Comparison of ENCODE assay signal across 27 mouse cellular contexts in genomic region chr17:26969257-26969656, GRCm38 (mm10). TPM values are rescaled to one million over a fixed set of nuclear protein-coding genes. Genes with fewer than 3 reads are reported as not detected.
DNase-seq lines count a peak whose midpoint lies in the region; ATAC-seq and TF ChIP-seq lines count a peak whose summit lies in the region.
"Had no signal": no experiment of that assay in that cellular context is flagged by ENCODE, and none has a peak within 500 bp of the region (broad histone marks: within the 10 kb centered on the region; RNA-seq: fewer than 3 reads in every experiment).

No protein-coding gene starts in this region.

- no peak overlapping the region for H3K4me3 ChIP-seq in forebrain, embryonic 11.5 days (ENCODE audit: low read depth, low read length)
- H3K4me3 ChIP-seq in forebrain, embryonic 13.5 days, result no peak overlapping the region
- H3K4me3 ChIP-seq in heart, embryonic 10.5 days, result no peak overlapping the region
- H3K4me3 ChIP-seq in layer of hippocampus, adult 2 months, result no peak overlapping the region
- H3K4me3 ChIP-seq in limb, embryonic 12.5 days (replicated peaks), result no peak overlapping the region
- H3K4me3 ChIP-seq in limb, embryonic 10.5 days, result no peak overlapping the region
- H3K4me3 ChIP-seq: embryonic facial prominence, embryonic 13.5 days; embryonic facial prominence, embryonic 15.5 days; erythroblast, embryonic 14.5 days; forebrain, embryonic 10.5 days had no signal

- no peak overlapping the region for H3K9ac ChIP-seq in forebrain, embryonic 11.5 days (ENCODE audit: low read length)
- H3K9ac ChIP-seq in forebrain, embryonic 13.5 days, result no peak overlapping the region
- no peak overlapping the region for H3K9ac ChIP-seq in limb, embryonic 12.5 days (replicated peaks)
- H3K9ac ChIP-seq: embryonic facial prominence, embryonic 13.5 days; embryonic facial prominence, embryonic 15.5 days had no signal

- H3K9me3 ChIP-seq in forebrain, embryonic 11.5 days (ENCODE audit: control insufficient read depth, low read length), result no peaks in the 10 kb centered on the region
- H3K9me3 ChIP-seq in forebrain, embryonic 13.5 days (replicated peaks), result no peaks in the 10 kb centered on the region
- H3K9me3 ChIP-seq in heart, embryonic 10.5 days, result no peaks in the 10 kb centered on the region
- H3K9me3 ChIP-seq in limb, embryonic 12.5 days, result no peaks in the 10 kb centered on the region
- H3K9me3 ChIP-seq in limb, embryonic 10.5 days (replicated peaks), result no peaks in the 10 kb centered on the region
- H3K9me3 ChIP-seq: embryonic facial prominence, embryonic 13.5 days; embryonic facial prominence, embryonic 15.5 days; forebrain, embryonic 10.5 days; G1E had no signal

- no peak for TF ChIP-seq CTCF in layer of hippocampus, adult 2 months (conservative IDR thresholded peaks at IDR 0.05)

- H3K4me1 ChIP-seq in forebrain, embryonic 11.5 days (replicated peaks; ENCODE audit: control insufficient read depth, insufficient read depth, low read length), result peaks cover 5% of the 10 kb centered on the region; the same call in 1 of the 2 replicates
- H3K4me1 ChIP-seq in forebrain, embryonic 13.5 days, result peaks cover 25% of the 10 kb centered on the region
- H3K4me1 ChIP-seq in heart, embryonic 10.5 days, result peaks cover 29% of the 10 kb centered on the region
- H3K4me1 ChIP-seq in limb, embryonic 12.5 days (replicated peaks), result peaks cover 19% of the 10 kb centered on the region
- H3K4me1 ChIP-seq in limb, embryonic 10.5 days, result peaks cover 34% of the 10 kb centered on the region

- peaks cover 2% of the 10 kb centered on the region for H3K36me3 ChIP-seq in forebrain, embryonic 11.5 days (ENCODE audit: control insufficient read depth, insufficient read depth, low read length)
- peaks cover 68% of the 10 kb centered on the region for H3K36me3 ChIP-seq in forebrain, embryonic 13.5 days (ENCODE audit: poor library complexity, severe bottlenecking)
- H3K36me3 ChIP-seq in heart, embryonic 10.5 days, result peaks cover 49% of the 10 kb centered on the region
- peaks cover 57% of the 10 kb centered on the region for H3K36me3 ChIP-seq in limb, embryonic 12.5 days
- H3K36me3 ChIP-seq in limb, embryonic 10.5 days, result peaks cover 70% of the 10 kb centered on the region

- 91% methylated on average over 6 of the region's 6 CpGs for WGBS in forebrain, embryonic 11.5 days
- WGBS in forebrain, embryonic 13.5 days, result 84% methylated on average over 6 of the region's 6 CpGs
- 81% methylated on average over 6 of the region's 6 CpGs for WGBS in heart, embryonic 10.5 days
- WGBS in limb, embryonic 12.5 days, result 85% methylated on average over 6 of the region's 6 CpGs
- 93% methylated on average over 6 of the region's 6 CpGs for WGBS in limb, embryonic 10.5 days

- DNase-seq in forebrain, embryonic 11.5 days (ENCODE audit: low spot score), result no peak
- DNase-seq in heart, embryonic 10.5 days (ENCODE audit: low spot score), result peak; percentile 51
- no peak for DNase-seq in heart, postnatal 4 days
- no peak for DNase-seq in layer of hippocampus, adult 2 months (ENCODE audit: low spot score in 2 of 2)
- DNase-seq in layer of hippocampus, postnatal 10 days (ENCODE audit: low spot score in 2 of 2), result no peak
- no peak for DNase-seq in limb, embryonic 10.5 days (ENCODE audit: low spot score)
- DNase-seq: adrenal gland, adult 8-10 months; adrenal gland, postnatal 14 days; adrenal gland, postnatal 36 days; B cell, adult 2 months; cerebellum, adult 11-12 months; cerebellum, adult 2 months; cerebellum, adult 9-10 months; cerebellum, postnatal 10 days; cerebellum, postnatal 25 days; embryo, embryonic 11 days had no signal

- H3K27me3 ChIP-seq in forebrain, embryonic 11.5 days (ENCODE audit: control insufficient read depth, insufficient read depth, low read length), result no peaks in the 10 kb centered on the region
- H3K27me3 ChIP-seq in forebrain, embryonic 13.5 days, result no peaks in the 10 kb centered on the region
- H3K27me3 ChIP-seq in heart, embryonic 10.5 days (ENCODE audit: insufficient read depth, poor library complexity, severe bottlenecking), result no peaks in the 10 kb centered on the region
- H3K27me3 ChIP-seq in limb, embryonic 12.5 days, result no peaks in the 10 kb centered on the region
- no peaks in the 10 kb centered on the region for H3K27me3 ChIP-seq in limb, embryonic 10.5 days (ENCODE audit: low read depth, poor library complexity, severe bottlenecking)
- H3K27me3 ChIP-seq: embryonic facial prominence, embryonic 13.5 days; embryonic facial prominence, embryonic 15.5 days; Patski had no signal

- 0 out of 2 replicates have a peak overlapping the region, but pooled peaks have one; percentile 3 for H3K27ac ChIP-seq in forebrain, embryonic 11.5 days (ENCODE audit: low read depth, low read length)
- no peak overlapping the region for H3K27ac ChIP-seq in forebrain, embryonic 13.5 days
- H3K27ac ChIP-seq in heart, embryonic 10.5 days, result no peak overlapping the region
- H3K27ac ChIP-seq in layer of hippocampus, adult 2 months, result peak overlapping the region; percentile 77
- 0 out of 2 replicates have a peak overlapping the region, but pooled peaks have one; percentile 18 for H3K27ac ChIP-seq in limb, embryonic 12.5 days
- H3K27ac ChIP-seq in limb, embryonic 10.5 days, result no peak overlapping the region
- H3K27ac ChIP-seq: forebrain, embryonic 10.5 days had no signal

- no peak for ATAC-seq in forebrain, embryonic 11.5 days (replicated peaks; ENCODE audit: low FRiP score)
- no peak for ATAC-seq in forebrain, embryonic 13.5 days
- ATAC-seq in limb, embryonic 12.5 days (ENCODE audit: insufficient number of reproducible peaks, insufficient read depth, low FRiP score, low TSS enrichment, low read depth), result no peak
- ATAC-seq: activated CD4-positive, CD25-positive, alpha-beta regulatory T cell, adult 4 months; CD4-positive, CD25-positive, alpha-beta regulatory T cell, adult 4 months; forebrain, embryonic 16.5 days; Patski had no signal

- H3K4me2 ChIP-seq in forebrain, embryonic 11.5 days (ENCODE audit: low read depth, low read length, severe bottlenecking), result no peak overlapping the region
- no peak overlapping the region for H3K4me2 ChIP-seq in forebrain, embryonic 13.5 days
- no peak overlapping the region for H3K4me2 ChIP-seq in limb, embryonic 12.5 days
- H3K4me2 ChIP-seq: embryonic facial prominence, embryonic 13.5 days; embryonic facial prominence, embryonic 15.5 days had no signal

RNA-seq across cellular contexts. Expression of gene Zbtb9, which starts 3.7 kb away (rescaled TPM):
- 13.7 and 13.9 TPM in 2 replicates for polyA plus RNA-seq in forebrain, embryonic 11.5 days (2014; fragmentation: Nextera tagmentation; extraction: Ambion mirVana)
- polyA plus RNA-seq in forebrain, embryonic 13.5 days (2015; fragmentation: Nextera tagmentation; extraction: Ambion mirVana), result 17.4 and 17.7 TPM in 2 replicates
- polyA plus RNA-seq in heart, embryonic 10.5 days (2016; fragmentation: Nextera tagmentation; extraction: Ambion mirVana), result 12.5 and 14.6 TPM in 2 replicates
- 1 to 10 TPM; 3.9 to 5.5 TPM for total RNA-seq in heart, postnatal 4 days (2021)
- 10 to 100 TPM; 14.8 to 15.7 TPM for total RNA-seq in layer of hippocampus, adult 2 months (2021)
- 10 to 100 TPM; 11.8 to 14.0 TPM for total RNA-seq in layer of hippocampus, postnatal 10 days (2021)
- 15.8 and 17.8 TPM in 2 replicates for polyA plus RNA-seq in limb, embryonic 12.5 days (2016; fragmentation: Nextera tagmentation; extraction: Ambion mirVana)
- polyA plus RNA-seq in limb, embryonic 10.5 days (2016; fragmentation: Nextera tagmentation; extraction: Ambion mirVana), result 20.6 and 22.0 TPM in 2 replicates

RNA-seq across cellular contexts. Expression of gene Syngap1, which starts 28.2 kb away (rescaled TPM):
- polyA plus RNA-seq in forebrain, embryonic 11.5 days (2014; fragmentation: Nextera tagmentation; extraction: Ambion mirVana), result 3.2 and 4.2 TPM in 2 replicates
- 5.9 TPM in 2 replicates for polyA plus RNA-seq in forebrain, embryonic 13.5 days (2015; fragmentation: Nextera tagmentation; extraction: Ambion mirVana)
- polyA plus RNA-seq in heart, embryonic 10.5 days (2016; fragmentation: Nextera tagmentation; extraction: Ambion mirVana), result 0.86 and 1.6 TPM in 2 replicates
- total RNA-seq in heart, postnatal 4 days (2021), result 10 to 100 TPM; 12.6 to 13.4 TPM
- 100 to 1,000 TPM; 463 to 497 TPM for total RNA-seq in layer of hippocampus, adult 2 months (2021)
- 100 to 1,000 TPM; 450 to 479 TPM for total RNA-seq in layer of hippocampus, postnatal 10 days (2021)
- polyA plus RNA-seq in limb, embryonic 12.5 days (2016; fragmentation: Nextera tagmentation; extraction: Ambion mirVana), result 3.4 and 4.0 TPM in 2 replicates
- polyA plus RNA-seq in limb, embryonic 10.5 days (2016; fragmentation: Nextera tagmentation; extraction: Ambion mirVana), result 2.8 and 3.1 TPM in 2 replicates
- polyA plus RNA-seq: activated CD4-positive, CD25-positive, alpha-beta regulatory T cell, adult 4 months; CD4-positive, CD25-positive, alpha-beta regulatory T cell, adult 4 months had no signal

RNA-seq across cellular contexts. Expression of gene Cuta, which starts 29.9 kb away (rescaled TPM):
- polyA plus RNA-seq in forebrain, embryonic 11.5 days (2014; fragmentation: Nextera tagmentation; extraction: Ambion mirVana), result 141 and 154 TPM in 2 replicates
- polyA plus RNA-seq in forebrain, embryonic 13.5 days (2015; fragmentation: Nextera tagmentation; extraction: Ambion mirVana), result 171 and 172 TPM in 2 replicates
- polyA plus RNA-seq in heart, embryonic 10.5 days (2016; fragmentation: Nextera tagmentation; extraction: Ambion mirVana), result 155 and 167 TPM in 2 replicates
- 100 to 1,000 TPM in 1 of 2 experiments, 10 to 100 TPM in 1; 97.2 to 106 TPM for total RNA-seq in heart, postnatal 4 days (2021)
- 10 to 100 TPM; 91.3 to 95.8 TPM for total RNA-seq in layer of hippocampus, adult 2 months (2021)
- 100 to 1,000 TPM; 106 to 112 TPM for total RNA-seq in layer of hippocampus, postnatal 10 days (2021)
- 173 and 188 TPM in 2 replicates for polyA plus RNA-seq in limb, embryonic 12.5 days (2016; fragmentation: Nextera tagmentation; extraction: Ambion mirVana)
- polyA plus RNA-seq in limb, embryonic 10.5 days (2016; fragmentation: Nextera tagmentation; extraction: Ambion mirVana), result 184 and 188 TPM in 2 replicates

RNA-seq across cellular contexts. Expression of gene Phf1, which starts 36.4 kb away (rescaled TPM):
- 4.5 and 4.9 TPM in 2 replicates for polyA plus RNA-seq in forebrain, embryonic 11.5 days (2014; fragmentation: Nextera tagmentation; extraction: Ambion mirVana)
- polyA plus RNA-seq in forebrain, embryonic 13.5 days (2015; fragmentation: Nextera tagmentation; extraction: Ambion mirVana), result 8.8 and 9.5 TPM in 2 replicates
- 6.0 and 7.3 TPM in 2 replicates for polyA plus RNA-seq in heart, embryonic 10.5 days (2016; fragmentation: Nextera tagmentation; extraction: Ambion mirVana)
- 1 to 10 TPM; 9.9 to 10.0 TPM for total RNA-seq in heart, postnatal 4 days (2021)
- total RNA-seq in layer of hippocampus, adult 2 months (2021), result 10 to 100 TPM; 31.4 to 33.9 TPM
- total RNA-seq in layer of hippocampus, postnatal 10 days (2021), result 10 to 100 TPM; 23.0 to 23.9 TPM
- 10.7 and 12.5 TPM in 2 replicates for polyA plus RNA-seq in limb, embryonic 12.5 days (2016; fragmentation: Nextera tagmentation; extraction: Ambion mirVana)
- polyA plus RNA-seq in limb, embryonic 10.5 days (2016; fragmentation: Nextera tagmentation; extraction: Ambion mirVana), result 3.5 and 5.0 TPM in 2 replicates

RNA-seq across cellular contexts. Expression of gene Kifc5b, which starts 52.4 kb away (rescaled TPM):
- 11.1 and 11.3 TPM in 2 replicates for polyA plus RNA-seq in forebrain, embryonic 11.5 days (2014; fragmentation: Nextera tagmentation; extraction: Ambion mirVana)
- 8.9 and 9.2 TPM in 2 replicates for polyA plus RNA-seq in forebrain, embryonic 13.5 days (2015; fragmentation: Nextera tagmentation; extraction: Ambion mirVana)
- polyA plus RNA-seq in heart, embryonic 10.5 days (2016; fragmentation: Nextera tagmentation; extraction: Ambion mirVana), result 6.7 and 8.3 TPM in 2 replicates
- 10 to 100 TPM; 15.0 to 15.2 TPM for total RNA-seq in heart, postnatal 4 days (2021)
- 1 to 10 TPM; 2.8 to 3.3 TPM for total RNA-seq in layer of hippocampus, adult 2 months (2021)
- total RNA-seq in layer of hippocampus, postnatal 10 days (2021), result 1 to 10 TPM; 4.0 to 5.8 TPM
- polyA plus RNA-seq in limb, embryonic 12.5 days (2016; fragmentation: Nextera tagmentation; extraction: Ambion mirVana), result 9.5 and 10.5 TPM in 2 replicates
- polyA plus RNA-seq in limb, embryonic 10.5 days (2016; fragmentation: Nextera tagmentation; extraction: Ambion mirVana), result 12.3 and 12.6 TPM in 2 replicates

Comparison
In these comparisons a context has a peak if more than half of its experiments do, and no peak if none do; other contexts are left out.
1. H3K27ac ChIP-seq: peak in forebrain, embryonic 11.5 days (single experiment), layer of hippocampus, adult 2 months (single experiment) and limb, embryonic 12.5 days (single experiment); none in forebrain, embryonic 13.5 days (single experiment), heart, embryonic 10.5 days (single experiment) and limb, embryonic 10.5 days (single experiment).